Mouse (Mus musculus): ENCODE measurements around the gene Crat.
A peak's percentile ranks its signal among the peaks of the same experiment; 100 is the strongest.
"Not testable (repeated sequence)": the region's sequence is repeated elsewhere in the genome, so short reads cannot be mapped to it uniquely, and the experiment has no call there.

Gene Crat

GRCm38 (mm10) chr2:30440701-30441517 is 25.3 kb upstream of the Crat start:
- peak; percentile 33 to 51 for DNase-seq (ENCODE audit: low spot score in 2 of 2)

- DNase-seq (ENCODE audit: low spot score in 2 of 2) = no peak
Observed at GRCm38 (mm10) chr2:30440211-30440700, 24.6 kb upstream of the Crat start.

GRCm38 (mm10) chr2:30439631-30440030 is 24.0 kb upstream of the Crat start:
- no peak for DNase-seq (ENCODE audit: low spot score in 2 of 2)

- no peak for DNase-seq (ENCODE audit: low spot score in 2 of 2)
Observed at GRCm38 (mm10) chr2:30437791-30438190, 22.2 kb upstream of the Crat start.

- no peak for DNase-seq (ENCODE audit: low spot score in 2 of 2)
Observed at GRCm38 (mm10) chr2:30436809-30437208, 21.2 kb upstream of the Crat start.

- no peak for DNase-seq (ENCODE audit: low spot score in 2 of 2)
Observed at GRCm38 (mm10) chr2:30436156-30436545, 20.5 kb upstream of the Crat start.

GRCm38 (mm10) chr2:30435326-30436155 is 19.9 kb upstream of the Crat start:
- peak; percentile 52 to 63 for DNase-seq (ENCODE audit: low spot score in 2 of 2)

GRCm38 (mm10) chr2:30429156-30429555 is 13.5 kb upstream of the Crat start:
- no peak for DNase-seq (ENCODE audit: low spot score in 2 of 2)

GRCm38 (mm10) chr2:30421432-30421831 is 5.8 kb upstream of the Crat start:
- DNase-seq (ENCODE audit: low spot score in 2 of 2) = no peak

- DNase-seq (ENCODE audit: low spot score in 2 of 2) = no peak
Observed at GRCm38 (mm10) chr2:30419112-30419511, 3.5 kb upstream of the Crat start.

- DNase-seq (ENCODE audit: low spot score in 2 of 2) = no peak
Observed at GRCm38 (mm10) chr2:30418259-30418658, 2.6 kb upstream of the Crat start.

GRCm38 (mm10) chr2:30417595-30418165 is 2.1 kb upstream of the Crat start:
- no peak for DNase-seq (ENCODE audit: low spot score in 2 of 2)

GRCm38 (mm10) chr2:30417154-30417553 is 1.5 kb upstream of the Crat start:
- not testable (repeated sequence) for DNase-seq (ENCODE audit: low spot score in 2 of 2)

GRCm38 (mm10) chr2:30416649-30416965 is 994 bp upstream of the Crat start:
- no peak for DNase-seq (ENCODE audit: low spot score in 2 of 2)

GRCm38 (mm10) chr2:30415936-30416648 is 479 bp upstream of the Crat start, which contains the start of gene Ptpa:
Gene Ptpa, plus strand, starts transcription at chr2:30416039.
- DNase-seq (ENCODE audit: low spot score in 2 of 2) = peak; percentile 86 to 87

GRCm38 (mm10) chr2:30414681-30415080 is 932 bp downstream of the Crat start:
- DNase-seq (ENCODE audit: low spot score in 2 of 2) = no peak

GRCm38 (mm10) chr2:30414101-30414500 is 1.5 kb downstream of the Crat start:
- DNase-seq (ENCODE audit: low spot score in 2 of 2) = no peak

- peak; percentile 74 to 80 for DNase-seq (ENCODE audit: low spot score in 2 of 2)
Observed at GRCm38 (mm10) chr2:30413038-30413973, 2.3 kb downstream of the Crat start.

GRCm38 (mm10) chr2:30409454-30410176 is 6.0 kb downstream of the Crat start:
- DNase-seq (ENCODE audit: low spot score in 2 of 2) = no peak
